Mouse (Mus musculus): ENCODE data around the gene Tmem38b. TPM values are rescaled to one million over a fixed set of nuclear protein-coding genes. Genes with fewer than 3 reads are reported as not detected.

Tmem38b gene
- total RNA-seq, 1 experiment from 2014 or later = 34.4 TPM

- no peak for ATAC-seq (replicated peaks; ENCODE audit: insufficient number of reproducible peaks, low FRiP score, low TSS enrichment, poor library complexity, severe bottlenecking)
Measured at GRCm38 (mm10) chr4:53826641-53827248, 900 bp downstream of the Tmem38b start.

GRCm38 (mm10) chr4:53827869-53828268, 2.0 kb downstream of the Tmem38b start:
- ATAC-seq (replicated peaks; ENCODE audit: insufficient number of reproducible peaks, low FRiP score, low TSS enrichment, poor library complexity, severe bottlenecking) = no peak

DNA sequence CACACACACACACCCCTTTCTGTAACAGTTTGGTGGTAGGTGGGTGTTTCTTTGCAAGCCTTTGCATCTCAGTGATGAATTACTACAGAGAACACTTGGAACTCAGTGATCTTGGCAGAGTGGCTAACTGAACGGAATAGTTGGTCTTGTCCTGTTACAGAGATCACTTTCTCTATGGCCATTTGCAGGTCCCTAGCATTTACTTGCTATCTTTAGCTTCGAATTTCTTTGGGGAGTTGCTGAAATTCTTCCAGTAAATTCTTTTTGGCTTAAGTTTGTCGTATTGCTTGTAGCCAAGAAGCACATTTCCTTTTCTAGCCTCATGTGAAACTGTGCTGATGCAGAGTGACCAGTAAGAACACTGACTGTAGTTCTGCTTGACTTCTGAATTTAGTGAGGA, 3.1 kb downstream of the Tmem38b start:
- ATAC-seq (replicated peaks; ENCODE audit: insufficient number of reproducible peaks, low FRiP score, low TSS enrichment, poor library complexity, severe bottlenecking) = no peak

- no peak for ATAC-seq (replicated peaks; ENCODE audit: insufficient number of reproducible peaks, low FRiP score, low TSS enrichment, poor library complexity, severe bottlenecking)
Measured at GRCm38 (mm10) chr4:53830016-53830415, 4.2 kb downstream of the Tmem38b start.

- no peak for ATAC-seq (replicated peaks; ENCODE audit: insufficient number of reproducible peaks, low FRiP score, low TSS enrichment, poor library complexity, severe bottlenecking)
Measured at GRCm38 (mm10) chr4:53830579-53830978, 4.7 kb downstream of the Tmem38b start.

DNA sequence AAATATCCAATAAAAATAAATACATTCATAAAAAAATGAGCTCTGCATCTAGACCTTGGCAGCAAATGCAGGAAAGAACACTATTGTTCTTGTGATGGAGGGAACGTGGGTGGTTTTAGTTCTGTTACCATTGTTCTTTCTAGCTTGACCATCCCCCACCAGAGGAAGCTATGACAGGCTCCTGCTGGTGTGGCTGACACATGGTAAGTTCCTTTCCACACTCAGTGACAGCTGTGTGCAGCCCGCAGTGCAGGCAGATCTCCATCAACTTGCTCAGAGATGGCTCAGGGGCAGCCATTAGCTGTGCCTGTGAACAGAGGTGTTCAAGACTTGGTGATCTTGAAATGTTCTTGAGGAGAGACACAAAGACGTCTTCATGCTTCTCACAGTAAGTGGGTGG, 6.5 kb downstream of the Tmem38b start:
- peak; percentile 56; the same call in 1 of the 2 replicates for ATAC-seq (replicated peaks; ENCODE audit: insufficient number of reproducible peaks, low FRiP score, low TSS enrichment, poor library complexity, severe bottlenecking)

GRCm38 (mm10) chr4:53836978-53837377, 11.1 kb downstream of the Tmem38b start:
- ATAC-seq (replicated peaks; ENCODE audit: insufficient number of reproducible peaks, low FRiP score, low TSS enrichment, poor library complexity, severe bottlenecking) = no peak

- no peak for ATAC-seq (replicated peaks; ENCODE audit: insufficient number of reproducible peaks, low FRiP score, low TSS enrichment, poor library complexity, severe bottlenecking)
Measured at GRCm38 (mm10) chr4:53840158-53840870, 14.5 kb downstream of the Tmem38b start.

GRCm38 (mm10) chr4:53843553-53843952, 17.7 kb downstream of the Tmem38b start:
- ATAC-seq (replicated peaks; ENCODE audit: insufficient number of reproducible peaks, low FRiP score, low TSS enrichment, poor library complexity, severe bottlenecking) = no peak

DNA sequence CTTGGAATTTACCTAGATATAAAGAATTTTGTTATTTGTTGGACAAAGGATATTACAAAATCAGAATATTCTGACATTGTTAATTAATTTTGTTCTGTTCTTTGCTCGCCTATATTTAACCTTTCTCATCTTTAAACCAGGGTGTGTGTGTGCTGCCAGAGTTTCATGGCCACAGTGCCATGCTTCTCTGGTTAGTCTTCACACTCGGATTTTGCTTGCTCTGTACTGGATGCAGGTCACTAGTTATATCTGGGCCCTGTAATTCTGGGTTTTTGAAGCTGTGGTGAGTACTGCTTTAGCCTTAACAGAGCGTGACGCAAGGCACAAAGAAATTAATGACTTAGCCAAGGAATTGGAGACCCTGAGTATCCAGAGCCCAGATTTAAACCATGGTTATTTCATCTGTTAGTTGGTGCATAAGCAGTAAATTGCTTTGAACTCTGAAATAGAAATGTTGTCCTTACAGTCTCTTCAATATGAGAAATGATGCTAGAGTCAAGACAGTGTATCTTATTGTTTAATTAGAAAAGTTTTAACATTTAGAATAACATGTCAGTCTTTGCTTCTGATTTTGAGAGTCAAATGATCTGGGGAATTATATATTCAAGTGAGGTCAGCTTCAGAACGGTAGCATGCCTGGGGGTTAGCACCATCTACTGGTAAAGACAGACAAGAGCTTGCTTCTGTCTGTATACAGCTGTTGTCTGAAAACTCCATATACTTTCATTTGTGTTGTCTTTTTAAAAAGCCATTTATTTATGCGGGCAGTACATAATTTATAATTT, 19.2 kb downstream of the Tmem38b start:
- ATAC-seq (replicated peaks; ENCODE audit: insufficient number of reproducible peaks, low FRiP score, low TSS enrichment, poor library complexity, severe bottlenecking) = no peak

DNA sequence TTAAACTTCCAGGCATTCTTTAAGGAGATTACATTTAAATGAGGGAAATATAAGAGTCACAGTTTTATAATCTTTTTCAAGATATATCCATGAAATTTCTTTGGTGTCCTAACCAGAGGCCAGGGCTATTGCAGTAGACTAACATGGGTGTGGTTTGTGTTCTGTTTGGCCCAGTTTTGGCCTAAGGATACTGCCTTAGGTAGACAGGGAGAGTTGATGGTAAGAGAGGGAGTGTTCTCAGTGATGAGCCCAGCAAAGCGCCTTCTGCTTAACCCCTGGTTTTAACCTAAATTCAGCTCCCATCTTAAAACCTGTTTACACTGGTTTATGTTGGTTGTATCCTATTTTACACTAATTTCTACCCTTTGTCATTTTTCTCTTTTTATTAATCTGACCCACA, 19.8 kb downstream of the Tmem38b start:
- no peak for ATAC-seq (replicated peaks; ENCODE audit: insufficient number of reproducible peaks, low FRiP score, low TSS enrichment, poor library complexity, severe bottlenecking)

DNA sequence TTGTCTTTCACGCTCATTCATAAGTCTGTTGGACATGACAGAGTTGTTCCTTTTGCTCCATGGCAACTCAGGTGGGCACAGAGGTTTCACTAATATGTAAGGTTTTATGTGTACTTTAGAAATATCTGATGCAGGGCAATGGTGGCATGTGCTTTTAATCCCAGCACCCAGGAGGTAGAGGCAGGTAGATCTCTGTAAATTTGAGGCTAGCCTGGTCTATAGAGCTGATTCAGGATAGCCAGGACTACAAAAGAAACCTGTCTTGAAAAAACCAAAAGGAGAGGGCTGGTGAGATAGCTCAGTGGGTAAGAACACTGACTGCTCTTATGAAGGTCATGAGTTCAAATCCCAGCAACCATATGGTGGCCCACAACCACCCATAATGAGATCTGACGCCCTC, 20.5 kb downstream of the Tmem38b start:
- no peak for ATAC-seq (replicated peaks; ENCODE audit: insufficient number of reproducible peaks, low FRiP score, low TSS enrichment, poor library complexity, severe bottlenecking)

DNA sequence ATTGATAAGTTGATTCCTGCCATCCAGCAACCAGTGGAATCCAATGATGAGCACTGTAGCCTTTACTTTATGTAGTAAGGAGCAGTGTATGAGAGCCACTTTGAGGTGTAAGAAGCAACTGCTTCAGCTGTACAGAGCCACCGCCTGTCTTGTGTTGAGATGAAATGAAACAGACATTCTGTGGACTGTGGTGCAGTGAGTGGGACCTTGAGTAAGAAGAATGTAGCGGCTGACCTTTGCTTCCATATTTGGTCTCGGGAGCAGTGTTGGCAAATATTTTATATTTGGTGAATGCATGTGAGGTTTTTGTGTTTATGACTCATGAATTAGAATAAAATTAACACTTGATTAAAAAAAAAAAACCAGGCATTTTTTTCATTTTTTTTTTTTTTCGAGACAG, 21.7 kb downstream of the Tmem38b start:
- no peak for ATAC-seq (replicated peaks; ENCODE audit: insufficient number of reproducible peaks, low FRiP score, low TSS enrichment, poor library complexity, severe bottlenecking)

DNA sequence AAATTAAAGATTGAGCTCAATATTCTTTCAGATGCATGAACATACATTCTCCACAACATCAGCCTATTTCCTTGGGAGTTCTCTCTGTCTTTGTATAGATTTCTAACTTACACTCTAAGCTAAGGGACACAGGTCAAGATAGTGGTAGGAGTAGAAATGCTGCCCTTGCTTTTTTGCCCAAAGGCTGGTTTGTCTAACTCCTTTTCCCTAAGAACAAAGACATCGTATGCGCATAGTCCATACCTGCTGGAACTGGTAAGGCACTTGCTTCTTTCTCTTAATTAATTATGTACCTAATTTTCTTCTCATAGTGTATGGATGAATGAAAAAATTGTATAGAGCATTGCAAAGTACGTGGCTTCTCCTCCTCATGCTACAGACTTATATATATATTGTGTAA, 22.5 kb downstream of the Tmem38b start:
- ATAC-seq (replicated peaks; ENCODE audit: insufficient number of reproducible peaks, low FRiP score, low TSS enrichment, poor library complexity, severe bottlenecking) = no peak

DNA sequence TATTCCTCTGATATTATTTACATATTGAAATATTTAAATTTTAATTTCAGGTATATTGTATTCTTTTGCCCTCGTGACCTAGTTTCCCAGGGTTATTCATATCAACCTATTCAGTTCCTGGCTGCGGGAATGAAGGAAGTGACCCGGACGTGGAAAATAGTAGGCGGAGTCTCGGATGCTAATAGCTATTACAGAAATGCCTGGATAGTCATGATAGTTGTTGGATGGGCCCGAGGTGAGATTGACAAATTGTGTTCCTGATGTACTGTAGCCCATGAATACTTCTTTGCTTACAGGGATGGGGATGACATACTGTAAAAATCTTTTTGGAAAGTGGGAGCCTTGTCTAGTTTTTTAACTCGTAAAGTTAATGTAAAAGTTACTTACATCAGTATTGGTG, 23.0 kb downstream of the Tmem38b start:
- no peak for ATAC-seq (replicated peaks; ENCODE audit: insufficient number of reproducible peaks, low FRiP score, low TSS enrichment, poor library complexity, severe bottlenecking)

DNA sequence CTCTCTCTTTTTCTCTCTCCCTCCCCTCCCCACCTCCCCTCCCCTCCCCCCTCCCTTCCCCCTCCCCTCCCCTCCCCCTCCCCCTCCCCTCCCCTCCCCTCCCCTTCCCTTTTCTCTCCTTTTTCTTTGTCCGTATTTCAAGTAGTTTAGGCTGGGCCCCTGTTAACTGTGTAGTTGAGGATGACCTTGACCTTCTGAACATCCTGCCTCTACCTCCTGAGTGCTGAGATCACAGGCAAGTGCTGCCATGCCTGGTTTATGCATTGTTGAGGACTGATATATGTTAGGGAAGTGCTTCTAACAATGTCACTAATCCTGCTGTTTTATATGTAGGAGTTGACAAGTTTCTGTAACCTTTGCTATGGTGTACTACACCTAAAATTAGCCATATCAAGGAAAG, 24.0 kb downstream of the Tmem38b start:
- no peak for ATAC-seq (replicated peaks; ENCODE audit: insufficient number of reproducible peaks, low FRiP score, low TSS enrichment, poor library complexity, severe bottlenecking)

- ATAC-seq (replicated peaks; ENCODE audit: insufficient number of reproducible peaks, low FRiP score, low TSS enrichment, poor library complexity, severe bottlenecking) = no peak
Measured at GRCm38 (mm10) chr4:53853333-53853732, 27.5 kb downstream of the Tmem38b start.

DNA sequence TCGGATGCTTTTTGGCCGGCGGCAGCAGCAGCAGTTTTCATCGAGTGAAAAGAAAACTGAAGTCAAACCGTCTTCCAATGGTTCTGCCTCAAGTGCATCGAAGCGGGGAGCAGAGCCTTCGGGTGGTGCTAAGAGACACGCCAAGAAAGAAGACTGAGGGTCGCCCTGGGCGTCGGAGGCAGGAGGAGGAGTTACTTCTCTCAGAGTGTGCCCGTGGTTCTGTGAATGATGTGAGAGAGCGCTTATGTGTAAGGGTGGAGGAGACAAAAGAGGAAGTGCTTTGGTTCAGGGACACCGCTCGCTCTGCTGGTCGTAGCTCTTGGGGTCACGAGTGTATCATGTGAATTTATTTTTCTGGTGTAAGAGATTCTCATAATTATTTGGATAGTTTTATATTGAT, 34.1 kb downstream of the Tmem38b start:
- peak; percentile 79 for ATAC-seq (replicated peaks; ENCODE audit: insufficient number of reproducible peaks, low FRiP score, low TSS enrichment, poor library complexity, severe bottlenecking)

- ATAC-seq (replicated peaks; ENCODE audit: insufficient number of reproducible peaks, low FRiP score, low TSS enrichment, poor library complexity, severe bottlenecking) = no peak
Measured at GRCm38 (mm10) chr4:53862101-53862500, 36.3 kb downstream of the Tmem38b start.

All from monocyte, adult 5-6 weeks (primary cell).